Mouse (Mus musculus): ENCODE results near the gene Gdf2.

Gdf2 gene

DNA sequence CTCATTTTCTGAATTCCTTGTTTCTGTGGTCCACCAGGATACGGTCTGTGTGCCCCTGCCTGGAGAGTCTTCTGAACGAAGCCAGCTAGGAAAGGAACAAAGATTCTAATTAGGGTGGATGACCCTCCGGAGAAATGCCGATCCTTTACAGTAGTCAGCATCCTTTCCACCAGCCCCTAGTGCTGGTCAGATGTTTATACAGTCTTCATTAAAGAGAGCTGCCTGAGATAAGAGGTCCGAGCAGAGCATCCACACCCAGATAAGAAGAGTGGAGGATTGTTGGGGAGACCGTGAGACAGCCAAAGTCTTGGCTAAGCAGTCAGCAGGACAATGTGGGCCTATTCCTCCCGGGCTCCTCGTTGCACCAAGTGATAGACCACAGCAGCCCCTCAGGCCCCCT, at the start of gene Gdf2:
TSS of gene Gdf2 (plus strand) at position 301 of the 400 bp plus-strand sequence.
- no peak for DNase-seq (ENCODE audit: low read depth, low spot score)

- DNase-seq (ENCODE audit: low read depth, low spot score) = no peak
These were observed 49.3 kb upstream of the Gdf2 start for GRCm38 (mm10) chr14:33891507-33891906.

- DNase-seq (ENCODE audit: low read depth, low spot score) = no peak
These were observed 45.1 kb upstream of the Gdf2 start for GRCm38 (mm10) chr14:33895777-33896176.

- peak; percentile 90 for DNase-seq (ENCODE audit: low read depth, low spot score)
These were observed 44.1 kb upstream of the Gdf2 start for GRCm38 (mm10) chr14:33896628-33897300.

GRCm38 (mm10) chr14:33902783-33903182, 38.1 kb upstream of the Gdf2 start:
- no peak for DNase-seq (ENCODE audit: low read depth, low spot score)

GRCm38 (mm10) chr14:33903199-33903598, 37.6 kb upstream of the Gdf2 start:
- no peak for DNase-seq (ENCODE audit: low read depth, low spot score)

- DNase-seq (ENCODE audit: low read depth, low spot score) = no peak
These were observed 36.0 kb upstream of the Gdf2 start for GRCm38 (mm10) chr14:33904851-33905250.

DNA sequence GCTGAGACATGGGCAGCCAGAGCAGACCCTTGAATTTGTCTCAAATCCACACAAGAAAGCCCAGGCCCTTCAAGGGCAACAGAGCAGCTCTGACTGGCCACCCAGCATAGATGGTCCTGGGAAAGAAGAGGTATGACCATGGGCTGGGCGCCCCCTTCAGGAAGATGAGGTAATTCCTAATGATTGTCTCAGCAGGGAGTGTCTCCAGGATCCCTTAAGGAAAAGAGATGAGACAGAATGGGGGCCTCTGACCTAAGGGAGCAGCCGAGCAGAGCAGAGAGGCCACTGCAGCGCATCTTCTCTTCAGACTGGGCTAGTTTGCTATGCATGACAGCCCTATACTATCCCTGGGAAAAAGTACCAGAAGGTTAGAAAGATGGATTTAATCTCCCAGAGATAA, 27.1 kb upstream of the Gdf2 start:
- no peak for DNase-seq (ENCODE audit: low read depth, low spot score)

DNA sequence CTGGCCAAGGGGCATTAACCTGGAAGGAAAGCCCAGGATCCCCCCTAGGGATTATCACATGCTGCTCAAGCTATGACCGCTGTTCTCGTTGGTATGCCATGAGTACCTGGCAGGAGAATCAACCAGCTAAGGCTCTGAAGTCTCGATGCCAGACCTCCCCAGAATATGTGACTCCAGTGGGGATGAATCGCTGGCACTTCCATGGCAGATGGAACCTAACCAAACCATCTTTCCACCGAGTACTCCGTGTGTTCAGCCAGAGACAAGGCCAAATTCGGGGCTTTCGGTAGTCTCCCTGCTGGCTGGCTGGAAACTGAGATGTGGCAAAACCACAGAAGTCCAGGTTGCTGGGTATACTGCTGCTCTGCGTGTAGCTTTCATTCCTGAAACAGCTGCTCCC, 26.6 kb upstream of the Gdf2 start:
- DNase-seq (ENCODE audit: low read depth, low spot score) = no peak

GRCm38 (mm10) chr14:33920727-33921559, 19.9 kb upstream of the Gdf2 start:
- no peak for DNase-seq (ENCODE audit: low read depth, low spot score)

DNA sequence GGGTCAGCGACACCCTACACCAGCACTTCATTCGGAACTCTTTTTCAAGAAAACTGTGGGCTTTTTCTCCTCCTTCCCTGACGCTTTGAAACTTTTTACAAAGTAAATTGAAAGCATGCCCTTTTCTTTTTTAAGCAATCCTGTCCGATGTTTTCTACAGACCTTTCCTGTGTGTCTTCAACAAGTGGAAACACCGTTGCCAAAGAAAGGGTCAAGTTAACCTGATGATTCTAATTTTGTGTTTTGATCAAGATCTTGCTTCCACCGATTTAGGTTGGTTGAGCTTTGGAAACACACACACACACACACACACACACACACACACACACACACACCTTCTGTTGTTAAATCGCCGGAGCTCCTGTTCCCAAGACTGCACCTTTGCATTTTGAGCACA, 18.1 kb upstream of the Gdf2 start:
- DNase-seq (ENCODE audit: low read depth, low spot score) = no peak

DNA sequence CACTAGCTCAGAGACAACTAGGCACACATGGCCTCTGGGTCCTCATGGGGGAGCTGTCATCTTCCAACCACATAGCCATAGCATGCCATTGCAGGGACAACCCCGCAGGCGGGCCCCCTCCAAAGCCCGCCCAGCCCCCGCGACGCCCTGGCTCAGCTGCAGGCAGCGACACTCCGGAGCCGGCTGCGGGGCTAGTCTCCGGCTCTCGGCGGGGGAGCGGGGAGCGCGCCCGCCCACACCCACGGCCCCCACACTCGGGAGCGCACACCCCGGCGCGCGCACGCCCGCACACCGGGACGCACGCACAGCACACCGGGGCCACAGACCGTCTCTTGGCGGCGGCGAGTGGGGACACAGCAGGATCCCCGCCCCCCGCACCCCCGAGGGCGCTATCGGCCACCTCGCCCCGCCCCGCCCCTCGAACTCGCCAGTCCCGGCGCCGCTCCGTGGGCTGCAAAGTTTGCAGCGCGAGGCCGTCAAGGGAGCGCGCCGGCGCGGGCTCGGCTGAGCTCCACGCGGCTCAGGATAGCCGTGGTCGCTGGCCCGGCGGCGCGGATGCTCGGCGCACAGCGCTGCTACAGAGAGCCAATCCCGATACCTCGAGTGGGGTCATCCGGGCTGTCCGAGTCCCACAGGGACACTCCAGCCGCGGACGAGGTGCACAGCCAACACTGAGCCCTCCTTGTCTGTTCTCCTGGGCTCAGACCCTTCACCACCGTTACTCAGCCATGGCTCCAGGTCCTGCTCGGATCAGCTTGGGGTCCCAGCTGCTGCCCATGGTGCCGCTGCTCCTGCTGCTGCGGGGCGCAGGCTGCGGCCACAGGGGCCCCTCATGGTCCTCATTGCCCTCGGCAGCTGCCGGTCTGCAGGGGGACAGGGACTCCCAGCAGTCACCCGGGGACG, 17.4 kb upstream of the Gdf2 start, which contains the start of gene Gdf10:
TSS of gene Gdf10 (plus strand) at position 420 of the 903 bp plus-strand sequence.
- no peak for DNase-seq (ENCODE audit: low read depth, low spot score)

GRCm38 (mm10) chr14:33931853-33932252, 9.0 kb upstream of the Gdf2 start:
- DNase-seq (ENCODE audit: low read depth, low spot score) = no peak

GRCm38 (mm10) chr14:33932935-33933703, 7.7 kb upstream of the Gdf2 start:
- DNase-seq (ENCODE audit: low read depth, low spot score) = peak; percentile 51

- DNase-seq (ENCODE audit: low read depth, low spot score) = peak; percentile 57
These were observed 7.0 kb upstream of the Gdf2 start for GRCm38 (mm10) chr14:33933778-33934317.

GRCm38 (mm10) chr14:33939117-33939516, 1.7 kb upstream of the Gdf2 start:
- DNase-seq (ENCODE audit: low read depth, low spot score) = peak; percentile 51

- DNase-seq (ENCODE audit: low read depth, low spot score) = no peak
These were observed 1.4 kb downstream of the Gdf2 start for GRCm38 (mm10) chr14:33942222-33942621.

DNA sequence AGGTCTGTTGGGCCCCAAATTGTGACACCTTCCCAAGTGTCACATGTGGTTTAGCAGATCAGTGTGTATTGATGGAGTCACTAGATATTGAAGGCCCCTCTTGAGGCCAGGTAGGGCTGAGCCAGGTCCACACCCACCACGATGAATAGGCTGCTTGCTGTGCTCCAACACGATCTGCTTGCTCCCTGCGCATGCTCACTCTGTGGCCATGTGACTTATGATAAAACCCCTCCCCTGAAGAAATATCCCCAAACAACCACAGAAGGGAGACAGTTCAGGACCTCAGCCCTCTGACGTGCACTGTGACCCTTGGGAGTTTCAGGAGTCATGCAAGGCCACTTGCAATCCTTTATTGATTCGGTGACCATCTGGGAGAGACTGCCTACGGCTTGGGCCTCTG, 5.3 kb downstream of the Gdf2 start:
- DNase-seq (ENCODE audit: low read depth, low spot score) = no peak

- no peak for DNase-seq (ENCODE audit: low read depth, low spot score)
These were observed 11.6 kb downstream of the Gdf2 start for GRCm38 (mm10) chr14:33952233-33952981.

GRCm38 (mm10) chr14:33953761-33954160, 12.9 kb downstream of the Gdf2 start, which contains the start of gene Rbp3:
Gene Rbp3, plus strand, starts transcription at chr14:33954003.
- no peak for DNase-seq (ENCODE audit: low read depth, low spot score)
